Mouse (Mus musculus) brown adipose tissue, adult 24 weeks (tissue): Measurements from ENCODE around the gene Decr2. TPM values are rescaled to one million over a fixed set of nuclear protein-coding genes. Genes with fewer than 3 reads are reported as not detected.
A peak's percentile ranks its signal among the peaks of the same experiment; 100 is the strongest.
"Not testable (repeated sequence)": the region's sequence is repeated elsewhere in the genome, so short reads cannot be mapped to it uniquely, and the experiment has no call there.

Experiments used
- H3K27ac ChIP-seq: fragments of 200-500 bp; replicated peaks from 2 replicates; pipeline ENCODE4 v1.5.1; 2012; ENCODE audit warnings: low read depth, mild to moderate bottlenecking, low read length
- H3K4me1 ChIP-seq: fragments of 200-500 bp; 2 replicates; pipeline ENCODE4 v1.6.1; 2012; ENCODE audit warnings: low read length, mixed read lengths; ENCODE audit not compliant: control insufficient read depth, insufficient read depth, insufficient read length
- H3K4me3 ChIP-seq: fragments of 200-500 bp; 2 replicates; pipeline ENCODE4 v1.5.1; 2012; ENCODE audit warnings: low read depth, mild to moderate bottlenecking, low read length, moderate library complexity; ENCODE audit not compliant: insufficient read depth
- polyA plus RNA-seq: library from polyadenylated mRNA; stranded (reverse); fragments of >200 nt; gene quantifications from 2 replicates; pipeline ENCODE4 v1.2.4, GENCODE M21; 2012; ENCODE audit not compliant: missing spikeins, insufficient read depth, insufficient read length

Gene Decr2
- polyA plus RNA-seq, 1 experiment: 53.1 TPM

DNA sequence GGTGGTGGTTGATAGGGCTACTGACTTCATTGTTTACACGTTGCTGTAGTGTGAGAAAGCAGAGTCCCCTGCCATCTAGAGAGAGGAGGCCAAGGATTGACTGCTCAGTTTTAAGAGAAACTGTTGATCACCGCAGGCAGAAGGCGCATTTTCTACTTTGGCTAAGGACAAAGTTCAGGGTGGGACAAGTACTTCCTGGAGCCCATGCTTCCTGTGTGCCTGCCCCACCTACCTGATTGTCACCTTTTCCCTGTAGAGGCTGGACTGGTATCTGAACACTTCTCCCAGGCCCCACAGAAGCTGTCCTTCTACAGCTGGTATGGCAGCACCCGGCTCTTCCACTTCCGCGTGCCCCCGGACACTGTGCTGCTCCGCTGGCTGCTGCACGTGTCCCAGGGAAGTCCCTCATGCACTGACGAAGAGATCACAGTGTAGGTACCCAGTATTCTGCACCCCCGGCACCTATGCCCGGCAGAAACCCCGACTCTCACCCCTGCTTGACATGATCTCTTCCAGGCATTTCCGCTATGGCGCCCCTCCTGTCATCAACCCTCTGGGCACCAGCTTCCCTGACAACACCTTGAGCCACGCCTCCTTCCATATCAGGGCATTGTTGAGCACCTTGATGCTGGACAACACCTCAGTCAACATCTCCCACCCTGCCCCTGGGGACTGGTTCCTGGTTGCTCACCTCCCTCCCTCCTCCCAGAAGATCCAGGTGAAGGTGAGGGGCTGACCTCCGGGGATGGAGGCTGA is 26.5 kb upstream of the Decr2 start:
- no peak overlapping the region for H3K4me3 ChIP-seq
- H3K27ac ChIP-seq: no peak overlapping the region
- peaks cover 3% of the 10 kb centered on the region; the same call in 1 of the 2 replicates for H3K4me1 ChIP-seq

DNA sequence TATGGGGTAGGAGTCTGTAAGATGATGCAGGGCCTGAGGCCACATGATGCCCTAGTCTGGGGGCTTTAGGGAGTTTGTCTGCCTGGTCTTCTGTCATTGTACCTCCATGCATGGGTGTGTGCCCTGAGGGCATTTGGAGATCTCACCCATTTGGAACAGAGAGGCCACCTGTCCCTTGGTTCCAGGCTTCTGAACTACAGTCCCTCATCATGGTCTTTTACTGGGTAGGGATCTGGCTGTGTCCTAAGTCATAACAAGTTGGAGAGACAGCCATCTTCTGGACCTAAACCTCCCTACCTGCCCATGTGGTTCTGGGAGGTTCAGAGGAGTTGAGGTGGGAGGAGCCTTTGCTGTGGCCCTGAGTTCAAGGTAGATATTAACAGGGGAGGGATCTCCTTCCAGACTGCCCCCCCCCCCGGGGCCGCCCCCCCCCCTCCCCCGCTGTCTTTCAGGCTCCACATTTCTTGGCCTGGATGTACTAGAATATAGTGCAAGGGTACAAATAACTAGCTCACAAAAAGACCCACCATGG is 25.9 kb upstream of the Decr2 start:
- H3K4me1 ChIP-seq: peaks cover 3% of the 10 kb centered on the region; the same call in 1 of the 2 replicates
- H3K27ac ChIP-seq: no peak overlapping the region
- H3K4me3 ChIP-seq: no peak overlapping the region

DNA sequence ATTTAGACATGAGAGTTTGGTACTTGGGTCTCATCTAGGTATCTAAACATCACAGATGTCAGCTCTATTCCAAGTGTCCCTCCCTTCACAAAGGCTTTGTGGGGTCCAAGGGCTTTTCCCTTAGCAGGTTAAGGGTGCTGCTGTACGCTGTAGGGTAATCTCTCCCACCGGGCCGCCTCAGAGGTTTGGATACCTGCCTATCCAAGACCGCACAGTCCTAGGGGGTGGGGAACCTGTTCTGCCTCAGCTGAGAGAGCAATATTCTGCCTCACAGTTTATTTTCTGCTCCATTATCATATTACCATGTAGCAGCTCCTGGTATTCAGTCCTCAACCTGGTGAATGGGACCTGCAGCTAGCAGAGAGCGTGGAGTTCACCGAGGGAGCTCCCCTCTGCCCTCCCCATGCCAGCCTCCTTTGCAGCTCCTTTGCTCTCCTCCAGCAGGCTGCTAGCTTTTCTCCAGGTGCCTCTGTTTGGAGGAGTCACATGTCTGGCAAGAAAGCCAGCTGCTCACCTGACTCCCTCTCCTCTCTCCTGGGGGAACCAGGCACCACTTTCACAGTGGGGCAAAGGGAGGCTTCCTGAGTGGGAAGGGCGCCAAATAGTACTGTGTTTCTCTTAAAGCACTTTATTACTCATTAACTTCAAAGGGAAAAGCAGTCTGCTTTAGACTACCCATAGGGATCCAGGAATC is 25.2 kb upstream of the Decr2 start:
- Histone ChIP-seq H3K4me3 (no peak overlapping the region), H3K27ac (no peak overlapping the region), H3K4me1 (peaks cover 3% of the 10 kb centered on the region; the same call in 1 of the 2 replicates)

DNA sequence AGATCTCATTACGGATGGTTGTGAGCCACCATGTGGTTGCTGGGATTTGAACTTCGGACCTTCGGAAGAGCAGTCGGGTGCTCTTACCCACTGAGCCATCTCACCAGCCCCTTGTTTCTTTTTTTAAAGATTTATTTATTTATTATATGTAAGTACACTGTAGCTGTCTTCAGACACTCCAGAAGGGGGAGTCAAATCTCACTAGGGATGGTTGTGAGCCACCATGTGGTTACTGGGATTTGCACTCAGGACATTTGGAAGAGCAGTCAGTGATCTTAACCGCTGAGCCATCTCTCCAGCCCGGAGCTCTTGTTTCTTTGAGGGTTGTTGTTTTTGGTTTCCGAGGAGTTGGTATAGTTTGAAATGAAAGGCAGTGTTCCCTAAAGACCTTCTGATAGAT is 24.3 kb upstream of the Decr2 start:
- not testable (repeated sequence) for H3K27ac ChIP-seq, H3K4me1 ChIP-seq, H3K4me3 ChIP-seq

DNA sequence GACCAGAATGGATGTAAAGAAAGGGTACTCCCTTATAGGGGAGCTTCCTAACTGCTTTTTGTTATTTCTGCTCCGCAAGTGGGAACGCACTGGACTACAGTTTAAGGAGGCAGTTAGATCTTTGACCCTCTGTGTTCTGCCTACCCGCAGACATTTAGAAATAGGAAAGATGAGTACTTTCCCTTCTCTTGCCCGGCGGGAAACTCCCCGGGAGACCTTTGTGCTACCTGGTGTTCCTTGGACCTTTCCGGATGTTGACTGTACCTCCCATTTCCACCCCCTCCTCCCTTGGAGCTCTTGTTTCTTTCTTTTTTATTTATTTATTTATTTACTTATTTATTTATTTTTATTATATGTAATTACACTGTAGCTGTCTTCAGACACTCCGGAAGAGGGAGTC is 23.9 kb upstream of the Decr2 start:
- peak overlapping the region; percentile 54 for H3K4me3 ChIP-seq
- H3K4me1 ChIP-seq: peaks cover 3% of the 10 kb centered on the region; the same call in 1 of the 2 replicates
- H3K27ac ChIP-seq: no peak overlapping the region

DNA sequence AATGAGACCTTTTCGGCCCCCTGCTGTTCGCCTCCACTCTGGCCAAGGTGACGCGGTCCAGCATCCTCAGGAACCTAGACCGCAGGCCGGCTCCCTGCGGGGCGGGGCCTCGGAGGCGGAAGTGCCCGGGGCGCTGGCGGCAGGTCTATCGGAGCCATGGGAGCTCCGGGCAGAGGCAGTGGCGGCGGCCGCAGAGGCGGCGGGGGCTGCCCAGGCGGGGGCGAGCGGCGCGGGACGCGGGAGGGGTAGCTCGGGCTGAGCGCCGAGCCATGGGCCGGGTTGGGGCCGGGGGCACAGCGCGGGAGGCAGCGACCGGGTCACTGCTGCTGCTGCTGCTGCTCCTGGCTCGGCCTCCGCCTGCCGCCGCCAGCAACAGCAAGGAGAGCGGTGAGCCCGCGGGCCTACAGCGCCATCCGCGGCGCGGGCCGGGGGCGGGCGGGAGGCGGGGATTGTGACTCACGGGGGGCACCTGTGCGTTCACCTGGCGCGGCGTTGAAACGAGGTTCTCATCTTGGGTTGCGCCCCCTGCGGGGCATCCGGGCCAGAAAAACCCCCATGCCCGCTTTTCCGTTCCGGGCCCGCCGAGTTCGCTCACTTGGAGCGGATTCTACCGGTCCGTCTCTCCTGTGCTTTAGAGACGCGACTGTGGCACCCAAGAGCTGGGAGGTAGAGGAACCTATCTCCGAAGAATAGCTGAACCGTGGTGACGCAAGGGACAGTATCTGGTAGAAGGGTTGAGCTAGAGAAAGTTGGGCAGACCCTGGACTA is 23.2 kb upstream of the Decr2 start, which contains the start of gene Tmem8:
TSS of gene Tmem8 (plus strand) at position 119 of the 768 bp plus-strand sequence.
- Histone ChIP-seq H3K27ac (no peak within 1 kb of the TSS), H3K4me3 (peak within 1 kb of the TSS; percentile 54), H3K4me1 (peaks cover 3% of the 10 kb centered on the region; the same call in 1 of the 2 replicates)

DNA sequence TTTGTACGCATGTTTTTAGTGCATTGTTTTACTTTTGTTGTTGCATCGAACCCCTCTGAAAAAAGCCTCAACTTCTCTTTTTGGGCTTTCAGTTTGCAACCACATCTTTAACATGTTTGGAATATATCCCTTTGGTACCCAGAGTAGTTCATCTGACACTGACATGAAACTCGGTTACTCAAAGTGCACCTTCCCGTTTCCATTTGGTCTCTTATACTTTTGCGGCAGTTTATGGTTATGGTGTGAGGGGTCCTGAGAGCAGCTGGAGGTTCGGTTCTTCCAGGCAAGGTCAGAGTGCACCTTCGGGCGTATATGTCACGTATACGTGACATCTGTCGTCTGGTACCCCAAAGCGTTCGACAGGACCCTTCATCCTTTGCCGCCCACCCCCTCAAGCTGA is 22.6 kb upstream of the Decr2 start:
- H3K4me3 ChIP-seq: peak overlapping the region; percentile 54
- H3K27ac ChIP-seq: no peak overlapping the region
- peaks cover 3% of the 10 kb centered on the region; the same call in 1 of the 2 replicates for H3K4me1 ChIP-seq

DNA sequence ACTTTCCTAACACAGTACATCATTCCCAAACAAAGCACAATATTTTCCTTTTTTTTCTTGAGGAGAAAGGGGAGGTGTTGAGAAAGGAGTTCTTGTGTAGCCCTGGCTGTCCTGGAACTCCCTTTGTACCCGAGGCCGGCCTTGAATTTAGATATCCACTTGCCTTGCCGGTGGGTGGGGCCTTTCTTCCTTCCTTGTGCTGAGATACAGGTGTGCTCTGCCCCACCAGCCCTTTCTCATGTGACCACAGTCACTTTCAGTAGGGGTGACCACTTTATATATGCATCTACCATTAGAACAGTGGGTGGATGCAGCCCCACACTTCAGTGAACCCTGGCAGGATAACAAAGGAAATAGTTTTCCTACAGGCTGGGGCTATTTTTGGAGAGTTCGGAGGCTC is 21.6 kb upstream of the Decr2 start:
- Histone ChIP-seq H3K4me3 (no peak overlapping the region), H3K27ac (no peak overlapping the region), H3K4me1 (peaks cover 3% of the 10 kb centered on the region; the same call in 1 of the 2 replicates)

DNA sequence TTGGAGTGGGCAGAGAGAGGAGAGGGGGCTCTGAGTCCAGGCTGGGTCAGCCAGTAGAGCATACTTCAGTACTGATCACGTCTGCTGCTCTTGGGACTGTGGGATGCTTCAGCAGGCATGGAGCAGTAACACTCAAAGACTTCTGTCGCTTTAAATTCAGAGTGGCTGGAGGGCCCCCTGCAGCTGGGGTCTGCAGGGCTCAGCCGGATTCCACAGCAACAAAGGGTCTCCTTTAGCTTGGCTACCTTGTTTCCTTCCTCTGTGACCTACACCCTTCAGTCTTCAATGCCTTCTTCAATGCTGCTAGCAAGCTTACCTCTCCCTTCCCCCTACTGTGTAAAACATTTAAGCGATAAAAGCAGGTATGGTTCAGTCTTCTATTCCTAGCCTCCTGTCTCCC is 20.9 kb upstream of the Decr2 start:
- Histone ChIP-seq H3K4me3 (no peak overlapping the region), H3K4me1 (peaks cover 3% of the 10 kb centered on the region; the same call in 1 of the 2 replicates), H3K27ac (no peak overlapping the region)

DNA sequence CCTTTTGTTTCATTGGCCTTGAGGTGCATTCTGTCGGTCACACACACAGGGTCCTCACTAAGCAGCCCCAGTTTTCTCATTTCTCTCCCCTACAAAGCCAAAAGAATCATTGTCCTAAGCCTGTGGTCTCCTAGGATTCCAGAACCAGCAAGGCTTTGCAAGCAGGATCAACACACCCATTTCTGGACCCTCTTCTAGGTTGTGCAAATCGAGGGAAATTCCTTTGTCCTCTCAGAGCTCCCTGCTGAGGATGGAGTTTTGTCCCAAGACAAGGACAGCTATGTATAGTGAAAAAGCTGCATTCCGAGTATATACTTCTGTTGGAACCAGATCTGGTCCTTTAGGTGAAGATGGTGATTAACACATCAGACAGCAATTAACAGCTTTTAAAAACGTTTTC is 20.0 kb upstream of the Decr2 start:
- H3K4me1 ChIP-seq: peaks cover 3% of the 10 kb centered on the region; the same call in 1 of the 2 replicates
- H3K27ac ChIP-seq: no peak overlapping the region
- no peak overlapping the region for H3K4me3 ChIP-seq

DNA sequence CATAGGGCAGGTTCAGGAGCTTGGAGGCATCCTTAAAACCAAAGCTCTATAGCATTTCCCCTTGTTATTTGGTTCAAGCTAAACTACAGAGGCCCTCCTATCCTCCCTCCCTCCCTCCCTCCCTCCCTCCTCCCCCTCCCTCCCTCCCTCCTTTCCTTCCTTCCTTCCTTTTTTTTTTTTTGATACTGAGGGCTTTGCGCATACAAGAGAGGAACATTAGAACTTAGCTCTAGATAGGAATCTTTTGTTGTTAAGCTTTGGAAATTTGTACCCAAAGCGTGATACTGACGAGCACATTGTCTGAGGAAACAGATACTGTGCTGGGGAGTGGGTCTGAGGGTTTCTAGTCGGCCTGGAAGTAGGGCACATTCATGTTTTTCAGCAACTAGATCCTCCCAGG is 15.5 kb upstream of the Decr2 start:
- no peaks in the 10 kb centered on the region for H3K4me1 ChIP-seq
- no peak overlapping the region; the same call in 1 of the 2 replicates for H3K27ac ChIP-seq
- H3K4me3 ChIP-seq: no peak overlapping the region

DNA sequence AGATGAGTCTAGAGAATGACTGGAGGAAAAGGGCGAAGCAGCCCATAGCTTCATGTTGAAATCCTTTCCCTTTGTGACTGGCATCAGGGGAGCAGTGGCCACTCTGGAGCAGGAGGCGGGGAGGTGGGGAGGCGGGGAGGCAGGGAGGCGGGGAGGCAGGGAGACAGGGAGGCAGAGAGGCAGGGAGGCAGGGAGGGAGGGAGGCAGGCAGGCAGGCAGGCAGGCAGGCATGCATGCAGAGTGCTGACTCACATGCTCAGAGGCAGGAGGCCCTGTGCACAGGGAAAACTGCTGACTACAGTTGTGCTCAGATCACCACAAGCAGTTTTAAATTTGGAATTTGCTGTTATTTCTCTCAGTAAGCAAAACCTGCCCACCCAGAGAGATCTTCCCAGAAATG is 11.3 kb upstream of the Decr2 start:
- no peak overlapping the region for H3K27ac ChIP-seq
- no peak overlapping the region for H3K4me3 ChIP-seq

DNA sequence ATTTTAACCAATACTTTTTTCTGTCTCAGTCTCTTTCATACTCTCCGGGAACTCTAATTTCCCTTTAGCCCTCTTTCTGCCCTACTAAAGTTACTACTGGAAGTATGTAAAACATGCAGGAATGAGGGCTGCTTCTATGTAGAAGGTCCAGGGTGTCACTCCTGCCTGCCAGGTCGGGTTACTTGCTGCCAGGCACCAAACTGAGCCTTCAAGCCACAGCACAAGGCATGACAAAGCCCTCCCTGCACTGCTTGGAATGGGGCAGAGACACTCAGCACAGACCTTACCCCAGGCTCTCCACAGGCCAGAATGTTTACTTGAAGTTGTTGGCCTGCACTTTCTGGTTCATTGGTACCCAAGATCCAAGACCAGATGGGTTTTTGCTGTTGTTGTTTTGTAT is 10.0 kb upstream of the Decr2 start:
- no peak overlapping the region for H3K4me3 ChIP-seq
- 0 out of 2 replicates have a peak overlapping the region, but pooled peaks have one; percentile 4 for H3K27ac ChIP-seq
- H3K4me1 ChIP-seq: no peaks in the 10 kb centered on the region

More for the DNA sequence above, 11.3 kb upstream of the Decr2 start:
- no peaks in the 10 kb centered on the region for H3K4me1 ChIP-seq

DNA sequence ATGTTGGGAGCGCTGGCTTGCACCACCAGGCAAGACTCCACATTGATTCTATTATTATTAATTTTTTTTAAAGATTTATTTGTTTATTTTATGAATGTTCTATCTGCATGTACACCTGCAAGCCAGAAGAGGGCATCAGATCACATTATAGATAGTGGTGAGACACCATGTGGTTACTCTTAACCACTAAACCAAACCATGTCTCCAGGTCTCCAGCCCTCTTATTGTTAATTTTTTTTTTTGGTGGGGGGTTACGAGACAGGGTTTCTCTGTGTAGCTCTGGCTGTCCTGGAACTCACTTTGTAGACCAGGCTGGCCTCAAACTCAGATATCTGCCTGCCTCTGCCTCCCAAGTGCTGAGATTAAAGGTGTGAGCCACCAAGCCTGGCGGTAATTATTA is 9.2 kb upstream of the Decr2 start:
- H3K4me3 ChIP-seq, H3K27ac ChIP-seq, H3K4me1 ChIP-seq: not testable (repeated sequence)

DNA sequence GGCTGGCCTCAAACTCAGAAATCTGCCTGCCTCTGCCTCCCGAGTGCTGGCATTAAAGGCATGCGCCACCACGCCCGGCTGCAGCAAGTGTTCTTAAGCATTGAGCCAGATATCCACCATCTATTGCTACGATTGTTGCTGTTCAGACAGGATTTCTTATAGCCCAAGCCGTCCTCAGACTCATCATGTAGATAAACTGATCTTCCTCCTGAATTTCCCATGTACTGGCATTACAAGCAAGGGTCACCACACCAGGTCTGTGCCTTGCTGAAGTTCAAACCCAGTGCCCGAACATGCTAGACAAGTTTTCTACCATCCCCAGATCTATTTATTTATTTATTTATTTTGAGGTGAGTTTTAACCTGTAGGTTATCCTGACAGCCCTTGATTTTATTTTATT is 8.3 kb upstream of the Decr2 start:
- H3K4me1 ChIP-seq: no peaks in the 10 kb centered on the region
- H3K27ac ChIP-seq: no peak overlapping the region
- no peak overlapping the region for H3K4me3 ChIP-seq
